Mouse (Mus musculus) cerebellum, adult 2 months (tissue): Measurements from ENCODE around the gene Pnpla5. TPM values are rescaled to one million over a fixed set of nuclear protein-coding genes. Genes with fewer than 3 reads are reported as not detected.
A peak's percentile ranks its signal among the peaks of the same experiment; 100 is the strongest.

Experiments
- DNase-seq, 2 experiments: peaks; one replicate each; pipeline ENCODE4 v3.0.0; 2021
- H3K27ac ChIP-seq: fragments of 200-500 bp; 2 replicates; pipeline ENCODE4 v1.5.1; 2012; ENCODE audit warnings: low read length, control low read depth, inconsistent platforms; ENCODE audit not compliant: insufficient read depth
- H3K27me3 ChIP-seq: fragments of 200-500 bp; 2 replicates; pipeline ENCODE4 v1.6.1; 2012; ENCODE audit warnings: inconsistent platforms, mild to moderate bottlenecking, low read length, moderate library complexity; ENCODE audit not compliant: control insufficient read depth, insufficient read depth
- H3K4me1 ChIP-seq: fragments of 200-500 bp; 2 replicates; pipeline ENCODE4 v1.6.1; 2011; ENCODE audit warnings: low read length; ENCODE audit not compliant: control insufficient read depth, insufficient read depth
- H3K4me3 ChIP-seq: fragments of 200-500 bp; replicated peaks from 2 replicates; pipeline ENCODE3; 2011; ENCODE audit warnings: mild to moderate bottlenecking, low read depth, low read length, control low read depth; ENCODE audit not compliant: insufficient read depth
- CTCF ChIP-seq: fragments of 200-500 bp; IDR thresholded peaks from 2 replicates; pipeline ENCODE4 v1.5.1; 2011; ENCODE audit warnings: low read depth, mild to moderate bottlenecking, control low read depth, low read length, moderate library complexity, borderline replicate concordance; ENCODE audit not compliant: insufficient read depth
- POLR2A ChIP-seq: fragments of 200-500 bp; IDR thresholded peaks from 2 replicates; pipeline ENCODE4 v1.6.1; 2011; ENCODE audit warnings: low read length, control low read depth, borderline replicate concordance; ENCODE audit not compliant: insufficient read depth
- WGBS: fragments of 180-500 bp; shearing (Covaris S2); methylation state at CpG from one replicate; pipeline ENCODE4 v1.1.7; 2018; 5-methylcytosine and 5-hydroxymethylcytosine counted together
- polyA plus RNA-seq: library from polyadenylated mRNA; depleted of rRNA; stranded (reverse); fragments of >200 nt; gene quantifications from 2 replicates; pipeline ENCODE4 v1.2.3, GENCODE M21; 2012; rRNA removed

The Pnpla5 gene
- polyA plus RNA-seq, 1 experiment: not detected

DNA sequence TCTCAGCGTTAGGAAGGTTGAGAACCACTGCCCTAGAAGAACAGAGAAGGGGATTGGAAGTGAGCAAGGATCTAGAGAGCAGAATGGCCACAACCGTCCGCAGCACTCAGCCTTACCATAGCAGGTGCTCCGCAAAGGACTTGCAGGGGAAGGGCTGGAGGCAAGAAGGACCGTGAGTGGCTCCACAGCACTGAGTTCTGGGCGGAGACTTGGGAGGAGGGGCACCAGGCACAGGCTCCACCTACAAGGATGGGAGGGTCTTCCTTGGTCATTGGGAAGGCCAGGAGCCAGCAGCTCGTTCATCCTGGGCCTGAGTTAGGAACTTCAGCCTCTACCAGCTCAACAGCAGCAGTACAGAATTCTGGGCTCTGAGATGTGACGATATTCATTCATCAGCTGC lies 49.9 kb downstream of the Pnpla5 start:
- DNase-seq: no peak
- no peaks in the 10 kb centered on the region for H3K27me3 ChIP-seq
- H3K4me1 ChIP-seq: no peaks in the 10 kb centered on the region; the same call in 1 of the 2 replicates
- no peak overlapping the region for H3K27ac ChIP-seq
- H3K4me3 ChIP-seq: no peak overlapping the region
- no peak for TF ChIP-seq POLR2A
- TF ChIP-seq CTCF: no peak
- WGBS: 45% methylated on average over 8 of the region's 8 CpGs

- no peak overlapping the region for H3K4me3 ChIP-seq
- TF ChIP-seq CTCF (peak; percentile 72; the same call in 1 of the 2 replicates), POLR2A (no peak)
- peak; percentile 59 to 73 for DNase-seq
Measured at GRCm38 (mm10) chr15:84072226-84072625, 50.7 kb downstream of the Pnpla5 start.

GRCm38 (mm10) chr15:84070116-84070676 lies 52.8 kb downstream of the Pnpla5 start:
- H3K4me1 ChIP-seq: no peaks in the 10 kb centered on the region; the same call in 1 of the 2 replicates
- no peak overlapping the region for H3K27ac ChIP-seq
- no peaks in the 10 kb centered on the region for H3K27me3 ChIP-seq
- no peak for DNase-seq
- 65% methylated on average over 13 of the region's 13 CpGs for WGBS
- TF ChIP-seq POLR2A (no peak), CTCF (no peak)
- no peak overlapping the region for H3K4me3 ChIP-seq

More at GRCm38 (mm10) chr15:84072226-84072625, 50.7 kb downstream of the Pnpla5 start:
- Histone ChIP-seq H3K4me1 (no peaks in the 10 kb centered on the region; the same call in 1 of the 2 replicates), H3K27me3 (no peaks in the 10 kb centered on the region), H3K27ac (no peak overlapping the region)
- 12% methylated on average over 7 of the region's 7 CpGs for WGBS

GRCm38 (mm10) chr15:84069455-84070050 lies 53.4 kb downstream of the Pnpla5 start:
- WGBS: 61% methylated on average over 16 of the region's 16 CpGs
- TF ChIP-seq POLR2A (no peak), CTCF (no peak)
- Histone ChIP-seq H3K27ac (no peak overlapping the region), H3K27me3 (no peaks in the 10 kb centered on the region), H3K4me1 (no peaks in the 10 kb centered on the region), H3K4me3 (no peak overlapping the region)
- no peak for DNase-seq

DNA sequence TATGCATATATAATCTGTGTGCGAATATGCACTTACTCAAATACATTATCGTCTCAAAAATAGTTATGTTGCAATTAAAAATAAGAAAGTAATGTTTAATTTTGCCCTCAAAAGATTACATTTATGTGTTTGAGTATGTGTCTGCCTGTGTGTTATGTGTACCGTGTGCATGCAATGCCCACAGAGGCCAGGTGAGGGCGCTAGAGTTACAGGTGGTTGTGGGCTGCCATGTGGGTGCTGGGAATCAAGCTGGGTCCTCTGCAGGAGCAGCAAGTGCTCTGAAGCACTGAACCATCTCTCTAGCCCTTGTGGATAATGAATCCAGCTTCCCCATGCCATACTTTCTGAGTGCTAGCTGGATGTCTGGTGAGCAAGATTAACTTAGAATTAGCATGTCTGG lies 57.3 kb downstream of the Pnpla5 start:
- WGBS: 77% methylated on average over 4 of the region's 4 CpGs
- no peaks in the 10 kb centered on the region for H3K4me1 ChIP-seq

GRCm38 (mm10) chr15:84065140-84065539 lies 57.8 kb downstream of the Pnpla5 start, which contains the start of gene Efcab6:
TSS of gene Efcab6 (minus strand) at chr15:84065379.
- H3K27ac ChIP-seq: no peak within 1 kb of the TSS
- no peaks in the 10 kb centered on the region for H3K4me1 ChIP-seq
- no peak within 1 kb of the TSS for H3K4me3 ChIP-seq
- TF ChIP-seq POLR2A: no peak
- TF ChIP-seq CTCF: no peak
- WGBS: 3% methylated on average over 23 of the region's 29 CpGs
- H3K27me3 ChIP-seq: no peaks in the 10 kb centered on the region; the same call in 1 of the 2 replicates
- DNase-seq: no peak

More for the DNA sequence above, 57.3 kb downstream of the Pnpla5 start:
- H3K27ac ChIP-seq: no peak overlapping the region
- no peaks in the 10 kb centered on the region; the same call in 1 of the 2 replicates for H3K27me3 ChIP-seq
- TF ChIP-seq POLR2A: no peak
- no peak for TF ChIP-seq CTCF
- DNase-seq: no peak
- H3K4me3 ChIP-seq: no peak overlapping the region

Other genes starting within 250 kb of the Pnpla5 start
- gene Efcab6, start 57.8 kb downstream of the Pnpla5 start, polyA plus RNA-seq: 0.32 and 0.70 TPM in 2 replicates
- 334 and 363 TPM in 2 replicates for gene Sult4a1, start 17.4 kb downstream of the Pnpla5 start, polyA plus RNA-seq
- 39.9 and 47.9 TPM in 2 replicates for gene Pnpla3, start 44.7 kb upstream of the Pnpla5 start, polyA plus RNA-seq
- gene Samm50, start 69.1 kb upstream of the Pnpla5 start, polyA plus RNA-seq: 56.4 and 57.1 TPM in 2 replicates
- 16.4 and 18.1 TPM in 2 replicates for gene Parvb, start 108.9 kb upstream of the Pnpla5 start, polyA plus RNA-seq
- gene Parvg, start 200.9 kb upstream of the Pnpla5 start, polyA plus RNA-seq: 1.3 and 1.4 TPM in 2 replicates